Mouse (Mus musculus) cerebellum, postnatal 10 days (tissue): ENCODE results near the gene Fancg.
A peak's percentile ranks its signal among the peaks of the same experiment; 100 is the strongest.

Experiments used
- DNase-seq, 2 experiments: peaks; one replicate each; pipeline ENCODE4 v3.0.0; 2021; ENCODE audit warnings: mixed read lengths in 2 of 2

Gene Fancg

DNA sequence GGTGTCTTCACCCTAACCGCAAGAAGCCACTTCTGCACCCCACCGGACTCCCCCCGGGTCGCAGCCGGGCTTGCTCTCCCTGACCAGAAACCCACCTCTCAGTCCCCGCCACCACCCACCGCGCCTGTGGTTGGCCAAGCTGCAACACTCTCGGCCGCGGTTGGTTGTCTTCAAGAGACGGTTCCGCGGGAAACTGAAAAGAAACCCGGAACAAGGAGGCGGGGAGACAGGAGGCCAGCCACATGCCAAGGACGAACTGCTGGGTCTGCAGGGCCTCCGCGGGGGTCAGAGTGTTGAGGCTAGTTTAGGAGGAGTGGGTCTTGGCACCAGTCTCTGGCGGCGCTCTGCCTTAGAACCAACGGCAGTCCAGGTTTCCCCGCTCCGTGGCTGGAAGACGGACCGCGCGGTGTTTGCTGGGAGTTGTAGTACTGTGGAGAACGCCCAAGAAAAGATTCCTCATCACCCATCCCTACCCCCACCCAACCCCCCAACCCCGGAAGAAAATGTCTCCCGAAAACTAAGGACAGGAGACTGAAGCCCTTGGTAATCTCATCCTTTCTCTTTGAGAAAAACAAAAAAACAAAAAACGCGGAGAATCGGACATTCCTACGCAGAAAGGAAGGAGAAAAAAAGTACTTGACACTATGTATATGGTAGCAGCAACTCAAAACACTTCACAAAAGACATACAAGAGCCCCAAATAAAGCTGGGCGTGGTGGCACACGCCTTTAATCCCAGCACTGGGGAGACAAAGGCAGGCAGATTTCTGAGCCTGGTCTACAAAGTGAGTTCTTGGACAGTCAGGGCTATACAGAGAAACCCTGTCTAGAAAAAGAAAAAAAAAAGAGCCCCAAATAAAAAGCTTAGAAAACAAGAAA lies at the start of gene Fancg:
Fancg (minus strand) TSS at position 346 of the 878 bp plus-strand sequence.
- DNase-seq: peak; percentile 92 to 95

DNA sequence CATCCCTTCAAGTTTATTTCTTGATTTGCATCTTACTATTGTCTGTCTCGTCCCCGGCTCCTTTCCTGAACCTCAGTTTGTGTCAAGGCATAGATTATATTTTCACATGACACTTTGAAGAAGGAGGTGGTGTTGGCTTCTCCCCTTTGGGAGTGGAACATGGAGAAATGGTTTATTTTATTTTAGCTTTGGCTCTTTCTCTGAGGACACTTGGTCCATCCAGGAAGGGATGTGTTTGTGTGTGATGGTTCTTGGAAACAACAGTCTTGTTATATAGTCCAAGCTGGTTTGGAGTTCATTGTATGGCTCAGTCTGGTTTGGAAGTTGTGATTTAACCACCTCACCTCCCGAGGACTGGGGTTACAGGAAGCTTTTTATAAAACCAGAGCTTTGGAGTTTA lies 49.4 kb upstream of the Fancg start:
- no peak for DNase-seq

DNA sequence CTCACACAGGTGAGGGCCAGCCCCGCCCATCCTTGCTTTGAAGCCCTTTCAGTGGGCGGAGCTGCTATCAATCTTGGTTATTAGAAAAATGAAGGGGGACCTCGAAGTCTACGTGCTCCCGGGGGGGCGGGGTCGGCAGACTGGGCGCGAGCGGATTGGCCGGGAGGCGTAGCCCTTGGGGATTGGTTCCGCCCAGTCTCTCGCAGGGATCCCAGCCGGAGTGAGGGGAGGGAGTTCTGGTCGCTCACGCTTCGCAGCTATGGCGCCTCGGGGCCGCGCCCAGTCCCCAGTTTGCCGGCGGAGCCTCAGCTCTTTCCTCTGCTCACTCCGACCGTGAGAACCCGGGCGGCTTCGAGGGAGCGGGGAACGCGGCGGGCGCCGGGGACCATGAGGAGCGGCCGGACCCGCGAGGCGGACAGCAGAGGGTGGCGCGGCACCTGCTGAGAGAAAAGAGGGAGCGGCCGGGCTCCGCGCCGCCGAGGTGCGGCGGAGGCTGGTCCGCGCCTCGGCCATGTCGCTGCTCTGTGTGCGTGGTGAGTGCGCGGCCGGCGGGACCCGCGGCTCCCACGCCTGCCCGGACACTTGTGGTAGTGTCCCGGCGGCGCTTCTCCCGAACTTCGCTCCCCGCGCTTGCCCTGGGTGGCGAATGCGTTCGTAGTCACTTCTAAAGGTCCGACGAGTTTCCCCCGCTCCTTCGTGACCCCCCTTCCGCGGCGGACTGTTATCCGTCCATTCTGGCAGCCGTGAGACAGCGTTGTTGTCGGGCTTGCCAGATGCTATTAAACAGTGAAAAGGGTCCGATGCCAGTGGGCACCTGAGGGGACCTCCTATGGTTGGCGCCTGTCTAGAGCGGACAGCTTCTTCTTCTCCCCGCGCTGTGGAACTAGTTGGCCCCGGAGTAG lies 48.7 kb upstream of the Fancg start, which contains the start of gene Unc13b:
Unc13b (plus strand) TSS at position 201 of the 902 bp plus-strand sequence.
- peak; percentile 98 to 99 for DNase-seq

DNA sequence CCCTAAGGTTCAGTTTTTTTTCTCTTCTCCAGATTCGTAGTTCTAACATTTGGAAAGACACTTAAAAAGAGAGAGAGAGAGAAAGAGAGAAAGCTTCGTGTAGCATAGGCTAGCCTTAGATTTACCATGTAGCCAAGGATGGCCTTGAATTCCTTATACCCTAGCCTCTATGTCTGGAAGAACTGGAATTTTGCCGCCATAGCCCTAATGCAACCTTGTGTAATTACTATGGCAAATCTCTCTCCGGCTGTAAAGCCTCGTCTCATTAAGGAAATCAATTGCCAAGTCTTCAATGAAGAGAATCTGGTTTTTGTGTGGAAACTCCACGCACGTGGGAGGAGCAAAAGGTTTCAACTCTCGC lies 48.1 kb upstream of the Fancg start:
- no peak for DNase-seq

DNA sequence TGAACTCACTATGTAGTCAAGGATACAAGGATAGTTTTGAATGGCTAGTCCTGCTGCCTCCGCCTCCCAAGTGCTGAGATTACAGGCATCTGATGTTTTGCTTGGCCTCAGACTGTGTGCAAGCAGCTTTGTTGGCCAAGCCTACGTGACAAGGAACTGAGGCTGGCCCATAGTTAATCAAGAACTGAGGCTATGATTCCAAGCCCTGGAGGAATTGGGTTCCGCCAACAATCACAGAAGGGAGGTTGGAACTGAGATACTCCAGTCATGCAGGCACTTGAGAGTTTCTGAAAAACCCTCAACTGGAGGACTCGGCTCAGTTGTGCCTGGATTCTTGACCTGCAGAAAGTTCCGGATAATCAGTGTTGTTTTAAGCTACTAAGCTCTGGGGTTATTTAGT lies 47.3 kb upstream of the Fancg start:
- DNase-seq: no peak

DNA sequence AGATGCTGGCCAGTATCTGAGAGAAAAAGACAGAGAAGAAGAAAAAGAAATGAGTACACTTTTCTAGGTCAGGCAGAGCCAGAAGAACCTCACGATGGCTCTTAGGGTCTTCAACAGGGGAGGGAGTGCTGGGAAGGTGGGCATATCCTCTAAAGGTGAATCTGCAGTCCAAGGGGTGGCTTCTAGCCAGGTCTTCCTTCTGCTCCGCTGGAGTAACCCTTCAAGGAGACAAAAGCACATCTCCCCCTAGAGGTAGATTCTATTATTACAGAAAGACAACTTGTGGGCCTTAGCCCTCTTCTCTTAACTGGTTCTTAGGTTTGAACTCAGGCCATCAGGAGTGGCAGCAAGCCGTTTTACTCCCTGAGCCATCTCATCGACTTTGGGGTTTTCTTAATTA lies 42.3 kb upstream of the Fancg start:
- DNase-seq: peak; percentile 91 to 95

DNA sequence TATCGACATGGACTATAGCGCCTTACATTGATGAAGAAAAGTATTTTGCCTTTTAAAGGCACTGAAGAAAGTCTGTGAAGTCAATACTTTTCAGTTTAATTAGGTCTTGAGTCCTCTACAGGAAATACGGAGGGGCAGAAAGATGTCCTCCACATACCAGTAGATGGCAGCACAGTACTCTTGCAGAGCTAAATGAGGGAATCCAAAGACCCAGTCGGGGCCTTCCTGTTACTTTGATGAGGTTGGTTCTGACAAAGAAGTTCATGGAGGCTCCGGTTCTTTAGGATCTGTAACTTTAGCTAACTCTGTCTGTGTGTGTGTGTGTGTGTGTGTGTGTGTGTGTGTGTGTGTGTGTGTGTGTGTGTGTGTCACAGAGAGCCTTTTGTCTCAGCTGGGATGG lies 36.9 kb upstream of the Fancg start:
- peak; percentile 87 to 93 for DNase-seq

DNA sequence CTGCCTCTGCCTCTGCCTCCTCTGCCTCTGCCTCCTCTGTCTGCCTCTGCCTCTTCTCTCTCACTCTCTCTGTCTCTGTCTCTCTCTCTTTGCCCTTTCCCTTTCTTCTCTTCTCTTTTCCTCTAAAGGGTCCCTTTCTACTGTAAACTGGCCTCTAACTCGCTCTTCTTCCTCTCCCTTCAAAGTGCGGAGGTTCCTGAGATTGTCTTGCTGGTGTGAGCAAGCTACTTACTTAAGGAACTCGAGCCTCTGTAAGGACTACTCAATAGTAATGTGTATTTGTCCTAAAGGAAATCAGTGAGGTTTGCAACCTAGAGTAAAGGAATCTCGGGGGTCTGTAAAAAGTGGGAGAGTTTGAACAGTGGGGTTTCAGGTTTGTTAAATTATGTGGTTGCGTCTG lies 36.3 kb upstream of the Fancg start:
- no peak for DNase-seq

DNA sequence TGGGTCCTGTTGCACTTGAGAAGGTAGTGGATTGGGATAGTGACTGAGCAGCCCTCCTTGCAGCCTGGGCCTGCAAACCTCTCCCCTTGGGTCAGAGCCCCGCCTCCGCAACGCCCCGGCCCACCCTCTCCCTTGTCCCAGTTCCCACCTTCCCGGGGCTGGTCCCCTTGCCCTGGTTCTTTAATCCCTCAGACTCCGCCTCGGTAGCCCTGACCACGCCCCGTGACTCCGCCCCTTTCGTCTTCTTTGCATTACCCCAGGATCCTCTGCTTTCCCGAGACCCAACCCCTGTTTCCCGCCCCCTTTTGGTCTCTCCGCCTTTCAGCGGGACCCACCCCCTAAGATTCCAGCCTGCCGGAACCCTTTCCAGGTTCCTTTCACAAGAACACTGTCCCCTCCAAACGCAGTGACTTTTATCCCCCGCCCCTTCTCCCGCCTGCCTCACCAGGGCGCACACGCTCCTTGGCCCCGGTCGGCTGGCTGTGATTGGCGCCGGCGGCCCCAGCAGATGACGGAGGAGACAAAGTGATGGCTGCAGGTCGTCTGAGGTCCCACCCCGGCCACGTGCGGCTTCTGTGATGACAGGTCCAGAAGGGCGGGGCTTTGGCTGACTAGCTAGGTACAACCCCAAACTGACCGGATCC lies 35.5 kb upstream of the Fancg start, which contains the start of gene Fam214b:
Fam214b (minus strand) TSS at position 562 of the 644 bp plus-strand sequence.
- peak; percentile 99 for DNase-seq

DNA sequence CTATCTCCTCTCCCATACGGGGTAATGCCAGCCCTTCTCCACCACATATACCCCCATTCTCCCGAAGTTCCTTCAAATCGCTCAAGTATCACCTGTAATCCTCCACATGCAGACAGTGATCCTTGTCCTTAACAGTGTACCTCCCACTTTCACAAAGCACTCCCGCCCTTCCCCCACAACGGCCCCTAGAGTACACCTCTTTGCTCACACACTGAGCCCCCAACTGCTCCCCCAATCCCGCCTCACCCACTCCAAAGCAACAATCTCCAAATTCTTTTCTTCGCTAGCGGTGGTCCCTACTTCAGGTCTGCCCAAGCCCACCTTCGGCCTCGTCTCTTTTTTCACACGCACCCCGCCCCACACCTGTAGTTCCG lies 35.0 kb upstream of the Fancg start:
- DNase-seq: no peak

DNA sequence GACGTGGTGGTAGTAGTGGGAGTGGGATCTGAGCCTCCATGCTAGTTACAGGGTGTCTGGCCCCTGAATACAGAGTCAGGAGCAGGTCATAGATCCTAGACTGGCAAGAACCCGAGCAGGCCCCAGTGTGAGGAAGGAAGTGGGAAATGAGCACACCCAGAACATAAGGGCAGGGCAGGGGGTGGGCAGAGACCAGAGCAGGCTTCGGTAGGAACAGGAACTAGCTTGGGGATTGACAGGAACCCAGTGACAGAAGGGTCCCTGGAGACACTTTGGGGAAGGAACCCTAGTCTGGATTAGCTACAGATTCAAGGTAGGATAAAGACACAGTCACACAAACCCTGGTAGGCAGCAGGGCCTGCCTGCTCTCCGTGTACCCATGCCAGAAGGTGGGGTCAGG lies 34.4 kb upstream of the Fancg start:
- peak in 1 of 2 experiments; percentile 28 for DNase-seq

DNA sequence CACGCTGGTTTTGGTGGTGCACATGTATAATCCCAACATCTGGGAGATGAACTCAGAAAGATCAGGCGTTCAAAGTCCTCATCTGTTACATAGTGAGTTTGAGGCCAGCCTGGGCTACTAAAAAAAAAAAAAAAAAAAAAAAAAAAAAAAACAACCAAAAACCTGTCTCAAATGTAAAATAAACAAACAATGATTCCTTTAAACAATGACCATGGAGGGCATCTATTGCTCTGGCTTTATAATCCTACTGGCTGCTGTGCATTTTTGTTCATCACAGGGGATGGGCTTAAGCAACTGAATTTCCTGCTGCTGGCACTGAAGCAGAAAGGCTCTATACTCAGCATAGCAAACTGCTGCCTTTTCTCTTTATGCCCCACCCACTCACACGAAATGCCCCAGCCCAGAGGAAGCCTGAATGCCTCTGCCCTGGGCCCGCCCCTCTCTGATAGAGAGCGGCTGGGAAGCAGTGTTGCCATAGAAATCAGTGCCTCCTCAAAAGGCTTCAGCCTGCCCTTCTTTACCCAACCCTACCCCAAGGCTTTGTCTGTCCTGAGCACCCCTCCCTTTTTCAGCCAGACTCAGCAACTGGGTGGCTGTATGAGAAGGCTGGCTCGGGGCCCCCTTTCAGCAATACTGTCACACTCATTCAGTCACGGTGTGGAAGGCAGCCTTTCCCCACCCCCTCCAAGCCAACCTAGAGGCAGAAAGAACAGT lies 33.5 kb upstream of the Fancg start:
- peak; percentile 47 to 51 for DNase-seq

DNA sequence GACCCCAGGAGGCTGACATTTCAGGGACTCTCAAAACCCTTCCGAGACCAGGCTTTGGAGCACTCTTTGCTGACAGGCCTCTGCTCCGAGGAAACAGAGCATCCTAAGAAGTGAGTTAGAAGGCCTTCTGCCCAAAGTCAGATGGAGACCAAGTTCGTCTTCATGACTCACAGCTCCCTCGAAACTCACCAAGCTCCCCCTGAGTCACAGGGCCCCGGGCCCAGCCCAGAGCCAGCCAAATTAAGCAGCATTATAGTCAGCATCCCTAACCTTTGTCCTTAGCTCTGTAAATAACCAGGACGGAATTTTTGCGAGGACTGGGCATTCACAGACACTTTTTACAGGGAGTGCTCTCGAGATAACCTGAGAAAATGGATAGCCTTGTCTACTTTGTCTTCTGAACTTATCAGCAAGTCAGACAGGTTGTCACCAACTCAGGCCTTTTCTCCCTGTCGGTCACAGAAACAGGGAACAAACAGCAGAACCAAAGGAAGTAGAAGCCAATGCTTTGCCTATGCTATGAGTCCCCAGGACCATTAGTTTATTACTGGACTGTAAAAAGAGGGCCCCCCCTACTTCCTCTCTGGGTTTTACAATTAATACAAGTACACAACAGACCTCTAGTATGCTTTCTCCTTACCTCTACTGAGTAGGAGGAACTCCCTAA lies 30.7 kb upstream of the Fancg start:
- DNase-seq: no peak

DNA sequence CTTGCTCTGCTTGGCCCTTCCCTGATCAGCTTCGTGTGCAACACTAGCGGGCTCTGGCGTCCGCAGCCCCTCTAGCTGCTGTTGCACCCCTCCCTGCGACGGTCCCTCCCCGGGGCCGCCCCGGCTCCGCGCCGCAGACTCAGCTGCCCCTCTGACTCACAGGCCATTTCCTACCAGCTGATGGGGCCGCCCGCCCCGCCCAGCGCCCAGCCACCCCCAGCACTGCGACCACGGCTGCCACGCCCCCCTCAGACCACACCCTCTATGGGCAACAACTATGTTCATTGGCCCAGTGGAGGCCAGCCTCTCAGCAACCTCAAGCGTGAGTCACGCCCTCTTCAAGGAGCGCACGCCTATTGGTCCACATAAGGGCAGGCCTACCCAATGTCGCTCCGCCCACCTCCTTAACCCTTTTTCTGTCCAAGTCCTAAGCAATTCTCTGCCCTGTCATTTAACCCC lies 29.8 kb upstream of the Fancg start:
- DNase-seq: peak; percentile 96 to 98

DNA sequence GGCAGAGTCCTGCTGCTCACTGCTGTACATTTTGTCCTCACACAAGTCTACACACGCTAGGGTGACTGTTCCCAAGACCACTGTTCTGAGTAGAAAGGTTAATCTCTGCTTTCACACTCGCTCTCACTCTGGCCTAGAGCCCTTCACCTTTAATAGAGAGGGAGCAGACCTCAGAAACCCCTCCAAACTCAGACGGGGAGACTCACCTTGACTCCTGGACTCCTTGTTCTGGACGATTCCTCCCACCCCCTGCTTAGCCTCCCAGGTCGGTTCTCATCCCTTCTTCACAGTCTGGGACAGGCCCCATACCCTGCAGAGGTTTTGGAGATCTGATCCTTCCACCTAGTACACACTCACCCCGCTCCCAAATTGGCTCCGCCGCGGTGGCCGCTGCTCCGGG lies 29.3 kb upstream of the Fancg start:
- no peak for DNase-seq

DNA sequence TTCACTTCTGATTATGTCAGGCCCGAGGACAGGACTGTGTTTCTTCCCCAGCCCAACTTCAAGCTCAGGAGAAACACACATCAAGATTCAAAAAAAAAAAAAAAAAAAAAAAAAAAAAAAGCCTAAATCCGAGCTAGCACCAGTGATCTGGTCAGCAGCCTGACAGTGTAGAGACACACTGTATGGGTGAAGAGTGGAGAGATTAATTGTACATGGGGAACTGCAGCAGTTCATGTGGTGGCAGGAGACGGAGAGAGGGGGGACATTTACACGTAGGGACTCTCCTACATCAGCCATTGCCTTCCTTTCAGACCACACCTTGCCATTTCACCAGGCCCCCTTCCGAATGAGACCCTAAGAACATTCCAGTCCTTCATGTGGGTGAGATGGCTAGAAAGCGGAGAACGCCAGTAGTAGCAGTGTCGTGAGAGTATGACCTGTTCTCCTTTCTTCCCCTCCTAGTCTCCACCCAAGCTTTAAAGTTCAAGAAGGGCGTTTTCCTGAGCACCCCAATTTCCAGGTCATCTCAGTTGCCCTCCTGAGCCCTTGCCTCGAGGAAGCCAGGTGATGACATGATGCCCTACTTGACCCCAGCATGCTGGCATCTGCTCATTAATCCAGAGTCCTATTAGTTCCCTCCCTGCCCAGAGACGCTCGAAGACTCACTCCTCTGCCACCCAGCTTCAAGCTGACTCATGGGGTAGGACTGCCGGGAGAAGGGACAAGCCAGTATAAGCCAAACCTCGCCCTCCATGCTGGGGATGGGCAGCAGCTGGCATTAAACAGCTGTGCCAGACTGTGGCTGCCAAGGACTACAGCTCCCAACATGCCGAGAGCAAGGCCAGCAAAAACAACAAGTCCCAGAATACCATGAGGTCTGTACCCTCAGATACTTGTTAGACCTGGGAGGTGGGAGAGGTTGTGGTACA lies 28.5 kb upstream of the Fancg start:
- peak; percentile 71 to 73 for DNase-seq

DNA sequence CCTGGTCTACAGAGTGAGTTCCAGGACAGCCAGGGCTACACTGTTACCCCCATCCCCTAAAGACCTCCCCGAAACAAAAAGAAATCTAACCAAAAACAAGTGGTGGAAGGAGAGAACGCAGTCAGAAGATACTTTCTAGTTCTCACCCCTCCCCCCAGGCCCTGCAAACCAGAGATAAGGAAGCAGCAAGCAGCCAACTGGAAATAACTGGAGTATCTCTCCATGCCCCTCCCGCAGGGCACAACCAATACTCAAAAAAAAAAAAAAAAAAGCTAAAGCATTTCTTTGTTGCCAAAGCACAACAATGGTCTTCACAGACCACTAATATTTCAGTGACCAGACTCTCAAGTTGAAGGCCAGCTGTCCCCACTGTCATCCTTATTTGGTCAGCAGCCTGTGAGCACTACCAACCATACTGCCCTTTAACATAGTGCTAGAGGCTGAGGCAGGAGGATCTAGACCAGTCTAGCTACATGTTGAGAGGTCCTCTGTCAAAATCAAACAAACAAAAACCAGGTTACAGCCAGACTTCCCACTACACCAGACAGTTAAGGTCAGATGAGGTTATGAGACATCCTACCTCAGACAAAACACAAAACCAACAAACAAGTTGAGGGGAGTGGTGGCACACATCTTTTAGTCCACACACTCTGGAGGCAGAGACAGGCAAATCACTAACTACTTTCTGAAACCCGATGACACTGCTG lies 27.7 kb upstream of the Fancg start:
- peak in 1 of 2 experiments; percentile 23 for DNase-seq

DNA sequence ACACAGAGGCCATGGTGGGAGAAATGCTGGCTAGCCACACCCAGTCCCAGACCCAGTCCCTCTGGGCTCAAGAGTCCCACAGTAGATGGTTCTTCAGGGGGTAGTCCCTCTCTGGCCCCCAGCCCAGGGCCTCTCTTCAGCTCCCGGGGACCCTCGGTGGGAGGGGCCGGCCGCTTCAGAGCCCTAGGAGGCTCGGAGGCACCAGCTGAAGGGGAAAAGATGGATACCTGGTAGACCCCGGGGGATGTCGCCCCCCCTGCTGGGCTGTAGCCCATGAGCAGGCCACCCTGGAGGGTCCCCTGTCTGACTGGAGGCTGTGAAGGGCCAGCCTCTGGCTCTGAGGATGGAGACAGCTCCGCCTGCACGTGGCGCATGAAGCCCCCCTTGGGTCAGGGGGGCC lies 26.1 kb upstream of the Fancg start:
- DNase-seq: peak in 1 of 2 experiments; percentile 25

DNA sequence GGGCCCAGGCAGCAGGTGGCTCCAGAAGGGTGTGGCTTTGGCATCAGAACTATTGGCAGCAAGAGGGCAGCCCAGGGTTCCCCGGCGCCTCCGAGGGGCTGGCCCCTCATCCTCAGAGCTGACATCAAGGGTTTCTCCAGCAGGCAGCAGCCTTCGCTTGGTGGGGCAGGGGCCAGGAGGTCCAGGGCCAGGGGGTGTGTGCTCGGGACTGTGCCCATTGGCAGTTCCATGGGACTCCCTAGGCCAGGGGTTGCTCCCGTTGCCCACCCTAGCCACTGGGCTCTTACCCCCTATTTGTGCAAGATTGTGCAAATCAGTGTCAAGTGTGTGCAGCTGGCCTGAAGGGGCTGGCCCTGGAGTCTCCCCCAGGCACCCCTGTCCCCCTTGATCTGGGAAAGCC lies 25.5 kb upstream of the Fancg start:
- no peak for DNase-seq

DNA sequence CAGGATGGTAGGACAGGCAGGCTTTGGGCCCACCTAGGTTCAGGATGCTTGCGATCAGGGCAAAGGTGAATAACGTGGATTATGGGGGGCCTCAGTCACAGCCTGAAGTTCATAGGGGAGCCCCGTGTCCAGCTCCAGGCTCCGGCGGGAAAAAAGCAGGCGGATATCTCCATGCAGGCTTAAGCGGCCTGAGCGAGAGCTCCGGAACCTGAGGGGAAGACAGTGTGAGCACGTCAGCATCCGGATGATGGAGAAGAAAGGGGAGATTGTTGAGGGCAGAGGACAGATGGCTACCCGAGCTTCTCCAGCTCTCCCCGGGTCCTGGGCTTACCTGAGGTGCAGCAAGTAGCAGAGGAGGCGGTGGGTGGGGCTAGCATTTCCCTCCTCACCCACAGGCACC lies 23.2 kb upstream of the Fancg start:
- no peak for DNase-seq
